Mouse (Mus musculus): Measurements from ENCODE around the gene Vdac1.

GRCm38 (mm10) chr11:52419246-52419645 lies 58.6 kb downstream of the Vdac1 start:
- TF ChIP-seq CTCF (IDR thresholded peaks at IDR 0.05; ENCODE audit: control insufficient read depth, insufficient read depth, insufficient read length) (no peak), USF1 (IDR thresholded peaks at IDR 0.05; ENCODE audit: low read depth) (no peak), CEBPB (IDR thresholded peaks at IDR 0.05; ENCODE audit: low read depth) (no peak), MYOG (IDR thresholded peaks at IDR 0.05; ENCODE audit: control insufficient read depth, extremely low read depth, insufficient read length) (no peak), FOSL1 (IDR thresholded peaks at IDR 0.05; ENCODE audit: insufficient read depth, low read length, poor library complexity, severe bottlenecking) (no peak), MAX (IDR thresholded peaks at IDR 0.05) (no peak), MYOD1 (IDR thresholded peaks at IDR 0.05; ENCODE audit: control insufficient read depth, insufficient read length, low read depth) (no peak)
